Mouse (Mus musculus): ENCODE results near the gene Rassf10.
"Not testable (repeated sequence)": the region's sequence is repeated elsewhere in the genome, so short reads cannot be mapped to it uniquely, and the experiment has no call there.

Gene Rassf10

DNA sequence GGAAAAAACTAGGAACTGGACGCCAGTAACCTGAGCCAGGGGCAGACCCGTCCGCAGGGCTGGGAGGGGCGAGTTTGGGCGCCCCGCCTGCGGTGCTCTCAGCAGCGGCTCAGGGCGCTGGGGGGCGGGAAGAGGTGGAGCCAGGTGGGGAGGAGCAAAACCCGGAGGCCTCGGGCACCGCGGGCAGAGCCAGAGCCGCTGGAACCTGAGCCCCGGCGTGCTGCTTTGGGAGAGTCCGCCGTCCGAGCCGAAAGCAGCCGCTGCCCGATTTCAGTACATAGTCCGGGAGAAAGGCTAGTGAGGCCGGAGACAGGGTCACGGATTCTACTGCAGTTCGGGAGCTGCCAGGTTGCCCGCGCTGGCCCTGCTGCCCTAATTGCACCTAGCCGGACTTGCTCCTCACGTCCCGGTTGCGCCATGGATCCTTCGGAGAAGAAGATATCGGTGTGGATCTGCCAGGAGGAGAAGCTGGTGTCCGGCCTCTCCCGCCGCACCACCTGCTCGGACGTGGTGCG, at the start of gene Rassf10:
TSS of gene Rassf10 (plus strand) at position 186 of the 515 bp plus-strand sequence.
- CTCF ChIA-PET = no interaction called here

DNA sequence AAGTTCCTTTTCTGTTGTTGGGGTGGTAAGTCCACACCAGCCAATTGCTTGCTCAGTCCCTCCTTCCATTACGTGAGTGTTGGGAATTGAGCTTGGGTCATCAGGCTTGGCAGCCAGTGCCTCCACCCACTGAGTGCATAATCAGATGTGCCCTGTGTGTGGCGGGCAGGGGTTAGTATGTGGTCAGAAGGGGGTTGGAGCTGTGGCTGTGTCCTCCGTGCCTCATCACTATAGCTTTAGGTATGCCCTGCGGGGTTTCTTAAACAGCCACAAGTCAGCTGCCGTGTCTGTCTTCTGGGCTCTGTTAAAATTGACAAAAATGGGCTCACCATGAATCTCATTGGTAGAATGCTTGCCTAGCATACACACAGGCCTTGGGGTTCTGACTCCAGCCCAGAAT, 46.9 kb upstream of the Rassf10 start:
- CTCF ChIA-PET = no interaction called here

DNA sequence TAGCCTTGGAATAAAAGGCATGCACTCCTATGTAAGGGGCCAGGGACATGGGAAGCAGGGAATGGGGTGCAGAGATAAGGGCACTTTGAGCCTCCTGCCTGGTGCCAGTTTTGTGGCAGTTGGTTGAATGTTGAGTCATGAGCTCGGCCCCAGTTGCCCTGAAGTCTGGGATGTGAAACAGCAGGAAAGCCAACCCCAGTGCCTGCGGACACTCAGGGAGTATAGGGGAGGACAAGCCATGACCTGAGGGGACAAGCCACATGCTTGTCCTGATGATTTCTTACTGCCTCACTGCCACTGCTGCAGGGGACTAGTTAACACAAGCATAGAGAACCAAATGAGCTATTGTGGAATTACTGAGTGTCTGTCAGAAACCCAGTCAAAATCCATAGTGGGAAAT, 46.3 kb upstream of the Rassf10 start:
- CTCF ChIA-PET = no interaction called here

DNA sequence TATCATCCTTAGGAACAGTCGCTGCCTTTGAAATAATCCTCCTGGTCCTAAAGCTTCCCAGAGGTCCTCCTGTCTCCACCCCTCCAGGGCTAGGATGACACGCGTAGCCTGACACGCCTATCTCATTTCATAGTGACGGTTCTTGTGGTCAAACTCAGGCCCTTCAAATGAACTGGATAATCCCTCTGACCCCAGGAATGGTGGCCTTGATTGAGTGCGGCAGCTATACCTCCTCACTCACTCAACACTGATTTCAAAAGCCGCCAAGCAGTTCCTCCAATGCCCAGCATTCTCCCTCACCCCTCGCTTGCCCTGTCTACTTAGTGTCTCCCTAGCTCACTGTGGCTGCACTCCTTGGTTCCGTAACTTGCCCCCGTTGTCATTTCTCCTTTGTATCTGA, 44.6 kb upstream of the Rassf10 start:
- CTCF ChIA-PET = no interaction called here

DNA sequence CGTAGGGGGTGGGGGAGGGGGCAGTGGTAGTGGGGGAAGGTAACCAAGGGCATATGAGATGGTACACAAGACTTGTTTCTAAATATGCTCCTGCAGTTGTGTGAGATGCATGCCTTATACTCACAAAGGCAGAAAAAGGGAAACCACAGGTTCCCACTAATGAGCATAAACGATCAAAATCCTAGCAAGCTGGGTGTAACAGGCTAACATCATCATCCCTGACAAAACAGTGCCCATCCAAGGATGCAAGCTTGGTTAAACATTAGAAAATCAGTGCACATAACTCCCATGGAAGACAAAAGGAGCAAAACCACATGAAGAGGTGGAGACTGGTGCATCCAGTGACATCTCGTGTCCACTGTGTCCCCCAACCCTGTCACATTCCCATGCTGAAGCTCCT, 40.8 kb upstream of the Rassf10 start:
- CTCF ChIA-PET = no interaction called here

DNA sequence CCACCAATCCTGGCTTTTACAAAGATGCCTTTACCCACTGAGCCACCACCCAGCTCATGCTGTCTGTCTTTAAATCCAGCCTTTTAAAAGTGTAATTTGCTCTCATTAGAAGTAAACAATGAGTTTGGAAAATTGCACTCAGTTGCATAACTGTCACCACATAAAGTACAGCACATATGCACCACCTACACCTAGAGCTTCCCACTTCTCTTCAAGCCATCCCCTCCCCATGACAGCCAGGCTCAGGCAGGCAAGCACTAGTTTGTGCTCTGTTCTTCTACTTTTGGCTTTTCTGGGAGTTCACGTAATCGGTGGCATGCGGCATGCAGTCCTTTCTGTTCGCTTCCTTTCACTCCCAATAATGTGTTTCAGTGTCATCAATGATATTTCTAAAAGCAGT, 38.2 kb upstream of the Rassf10 start:
- CTCF ChIA-PET = no interaction called here

DNA sequence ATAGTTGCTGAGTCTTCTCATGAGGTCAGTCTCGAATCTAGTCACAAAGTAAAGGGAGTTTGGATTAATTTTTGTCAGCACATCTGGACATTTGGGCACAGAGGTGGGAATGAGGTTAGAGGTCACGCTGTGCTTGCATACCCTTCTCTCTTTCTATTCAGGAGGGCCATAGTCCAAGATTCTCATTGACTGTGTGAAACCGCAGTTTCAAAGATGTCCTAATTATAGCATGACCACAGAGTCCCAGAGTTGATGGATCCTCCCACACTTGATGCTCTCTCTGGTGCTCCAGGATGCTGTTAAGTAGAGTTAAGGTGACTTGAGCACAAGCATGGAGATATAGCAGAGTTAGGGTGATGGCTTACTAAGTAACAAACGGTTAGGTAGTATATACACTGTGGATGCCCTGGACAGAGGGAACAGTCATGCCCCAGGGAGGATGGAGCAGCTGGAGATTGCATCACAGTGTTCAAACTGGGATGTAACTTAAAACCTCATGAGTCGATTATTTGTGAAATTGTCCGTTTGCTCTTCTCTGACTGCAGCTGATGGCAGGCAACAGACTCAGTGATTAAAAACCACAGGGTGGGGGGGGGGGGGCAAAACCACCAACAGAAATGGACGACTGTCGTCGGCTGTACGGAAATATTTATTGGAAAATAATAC, 36.0 kb upstream of the Rassf10 start:
- CTCF ChIA-PET = no interaction called here

DNA sequence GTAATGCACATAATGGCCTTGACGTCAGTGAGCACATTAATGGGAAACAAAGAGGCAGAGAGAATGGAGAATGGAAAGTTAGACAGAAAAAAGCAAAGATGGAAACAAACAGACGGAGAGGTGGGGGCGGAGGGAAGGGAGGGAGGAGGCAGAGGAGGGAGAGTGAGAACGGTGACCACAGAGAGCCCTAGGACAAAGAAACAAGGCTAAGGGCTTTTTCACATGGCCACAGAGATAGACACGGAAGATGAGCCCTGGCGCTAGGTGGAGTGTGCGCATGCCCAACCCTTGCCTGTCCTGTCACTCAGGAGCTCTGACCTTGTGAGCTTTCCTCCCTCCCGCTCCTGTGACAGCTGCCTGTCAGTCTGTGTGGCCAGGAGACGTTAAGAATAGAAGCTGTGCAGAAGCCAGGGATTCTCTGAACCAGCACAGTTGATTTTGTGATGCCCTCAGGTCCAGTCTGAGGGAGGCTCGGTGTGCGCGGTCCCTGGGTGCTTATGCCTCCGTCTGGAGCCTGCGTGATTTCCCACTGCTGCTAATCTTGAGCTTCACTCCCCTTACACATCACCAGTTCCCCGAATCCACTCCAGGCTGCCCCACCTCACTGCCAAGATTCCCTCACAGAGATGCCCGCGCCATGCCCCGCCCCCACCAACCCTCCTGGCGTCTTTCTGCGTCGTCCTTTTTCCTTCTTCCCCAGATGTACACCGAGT, 35.3 kb upstream of the Rassf10 start:
- CTCF ChIA-PET = no interaction called here

DNA sequence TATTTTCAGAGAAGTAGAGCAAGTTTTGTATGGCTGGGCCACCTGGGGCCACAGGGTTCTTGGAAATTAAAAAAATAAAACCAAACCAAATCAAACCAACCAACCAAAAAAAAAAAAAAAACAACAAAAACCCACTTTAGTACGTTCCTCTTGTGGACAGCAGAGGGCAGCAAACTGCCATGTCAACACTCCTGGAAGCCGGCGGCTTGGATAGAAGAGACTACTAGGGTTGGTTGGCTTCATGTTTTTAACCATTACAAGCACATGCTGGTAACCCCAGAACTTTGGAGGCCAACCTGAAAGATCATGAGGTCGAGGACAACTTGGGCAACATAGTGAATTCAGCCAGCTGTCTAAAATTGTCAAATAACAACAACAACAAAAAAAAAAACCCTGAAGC, 33.9 kb upstream of the Rassf10 start:
- CTCF ChIA-PET = interaction anchor here (0.5 kb wide), 1 partner anchor 1321 kb away, joined by 5 read pairs; no protein-coding TSS in a partner anchor

DNA sequence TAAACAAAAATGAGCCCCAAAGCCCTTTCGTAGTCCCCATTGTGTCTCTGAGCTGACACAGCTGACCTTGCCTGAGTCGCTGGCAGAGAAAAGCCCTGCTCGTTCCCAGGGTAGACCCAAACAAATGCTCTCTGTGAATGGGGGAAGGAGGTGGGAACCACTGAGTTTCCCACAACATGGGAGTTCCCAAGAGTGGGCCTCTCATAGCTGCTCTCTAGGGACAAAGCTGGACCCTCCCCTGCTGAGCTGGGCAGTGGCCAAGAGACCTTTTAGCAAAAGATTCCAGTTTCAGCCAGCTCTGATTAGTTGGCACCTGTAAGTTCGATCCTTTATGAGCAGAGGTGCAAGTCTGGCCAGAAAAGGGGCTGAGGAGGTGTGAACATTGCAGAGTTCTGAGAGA, 31.0 kb upstream of the Rassf10 start:
- CTCF ChIA-PET = no interaction called here

DNA sequence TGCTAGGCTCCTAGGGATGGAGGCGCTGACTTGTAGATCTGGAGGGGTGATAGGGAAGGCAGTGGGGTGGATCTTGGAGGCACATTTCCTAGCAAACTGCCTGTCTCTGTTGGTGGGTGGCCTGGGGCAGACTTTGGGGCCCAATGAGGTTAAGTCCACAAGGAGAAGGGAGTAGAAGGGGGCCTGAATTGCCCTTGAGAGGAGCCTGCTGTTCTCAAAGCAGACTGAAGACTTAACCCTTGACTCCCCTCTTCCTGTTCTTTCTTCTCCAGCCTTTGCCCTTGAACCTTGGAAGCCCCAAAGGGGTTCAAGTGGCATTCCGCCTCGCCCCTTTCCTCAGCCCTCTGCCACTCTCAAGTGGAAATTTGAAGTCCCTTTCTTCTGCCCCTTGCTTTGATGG, 30.1 kb upstream of the Rassf10 start:
- CTCF ChIA-PET = no interaction called here

DNA sequence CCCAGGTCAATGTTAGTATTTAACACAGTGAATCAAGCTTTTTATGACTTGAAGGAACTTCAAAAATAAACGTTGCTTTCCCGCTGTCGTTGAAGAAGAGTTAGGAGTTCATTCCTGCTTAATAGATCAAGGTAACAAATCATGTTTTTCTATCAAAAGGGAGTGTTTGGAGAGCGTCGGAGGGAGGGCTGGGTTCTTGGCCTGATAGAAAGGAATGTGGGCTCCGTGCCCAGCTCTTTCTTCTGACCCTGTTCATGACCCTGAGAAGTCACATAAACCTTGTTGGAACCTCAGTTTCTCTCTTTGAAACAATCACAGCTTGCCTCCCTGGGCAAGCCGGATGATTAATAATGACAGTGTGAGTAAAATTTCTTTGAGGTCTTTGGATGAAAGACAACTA, 23.1 kb upstream of the Rassf10 start:
- CTCF ChIA-PET = no interaction called here

DNA sequence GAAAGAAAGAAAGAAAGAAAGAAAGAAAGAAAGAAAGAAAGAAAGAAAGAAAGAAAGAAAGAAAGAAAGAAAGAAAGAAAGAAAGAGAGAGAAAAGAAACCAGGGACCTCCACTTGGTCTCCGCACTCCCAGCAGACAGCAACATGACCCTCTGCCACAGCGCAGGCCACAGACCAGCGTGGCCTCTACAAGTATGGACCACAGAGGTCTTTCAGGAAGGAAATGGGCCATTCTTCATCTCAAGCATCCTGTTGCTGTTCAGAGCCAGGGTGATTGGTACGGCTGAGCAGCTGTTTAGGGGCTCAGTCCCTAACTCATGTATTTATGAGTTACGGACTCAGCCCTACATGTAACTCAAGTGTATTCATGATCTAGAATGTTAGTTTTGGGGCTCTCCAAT, 17.9 kb upstream of the Rassf10 start:
- CTCF ChIA-PET = not testable (repeated sequence)

DNA sequence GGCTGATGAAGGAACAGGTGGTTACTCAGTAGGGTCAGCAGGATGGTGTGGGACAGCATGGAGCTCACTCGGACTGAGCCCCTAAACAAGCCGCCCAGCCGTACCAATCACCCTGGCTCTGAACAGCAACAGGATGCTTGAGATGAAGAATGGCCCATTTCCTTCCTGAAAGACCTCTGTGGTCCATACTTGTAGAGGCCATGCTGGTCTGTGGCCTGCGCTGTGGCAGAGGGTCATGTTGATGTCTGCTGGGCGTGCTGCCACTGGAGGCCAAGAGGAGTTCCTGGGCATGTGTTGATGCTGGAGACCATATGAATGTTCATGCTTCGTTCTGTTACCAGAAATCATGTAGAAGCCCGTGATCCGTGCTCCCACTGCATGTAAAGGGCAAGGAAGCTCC, 16.7 kb upstream of the Rassf10 start:
- CTCF ChIA-PET = no interaction called here

DNA sequence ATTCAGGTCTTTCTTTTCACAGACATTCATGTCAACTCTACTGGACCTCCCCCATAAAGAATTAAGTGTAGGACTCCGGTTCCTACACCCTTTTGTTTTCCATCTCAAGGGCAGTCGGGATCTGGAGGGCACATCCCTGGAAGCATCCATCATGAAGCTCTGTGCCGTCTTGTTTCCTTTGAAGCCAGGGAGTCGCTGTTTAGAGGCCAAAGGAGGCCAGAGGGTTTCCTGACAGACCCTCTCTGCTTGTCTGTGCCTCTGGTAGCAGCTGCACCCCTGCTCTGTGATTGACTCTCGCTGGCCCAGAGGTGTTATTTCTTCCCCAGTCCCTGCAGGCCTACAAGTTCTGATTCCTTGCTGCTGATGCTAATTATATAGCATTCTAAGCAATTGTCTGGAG, 14.8 kb upstream of the Rassf10 start:
- CTCF ChIA-PET = no interaction called here

DNA sequence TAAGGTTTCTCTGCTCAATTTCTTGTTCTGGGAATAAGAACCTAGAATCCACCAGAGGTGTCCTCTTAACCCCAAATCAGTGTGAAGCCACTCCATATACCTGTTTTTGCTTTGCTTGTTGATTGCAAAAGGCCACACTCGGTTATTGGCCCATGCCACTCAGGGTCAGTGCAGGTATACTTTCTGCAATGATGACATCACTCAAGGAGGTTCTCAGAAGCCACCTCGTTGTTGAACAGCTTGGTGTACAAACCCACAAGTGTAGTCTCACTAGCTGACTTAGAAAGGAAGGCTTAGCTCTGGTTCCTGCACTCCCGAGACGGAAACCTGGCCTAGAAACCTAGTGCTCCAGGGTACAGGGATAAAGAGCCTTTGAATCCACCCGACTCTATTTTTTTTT, 11.2 kb upstream of the Rassf10 start:
- CTCF ChIA-PET = no interaction called here

DNA sequence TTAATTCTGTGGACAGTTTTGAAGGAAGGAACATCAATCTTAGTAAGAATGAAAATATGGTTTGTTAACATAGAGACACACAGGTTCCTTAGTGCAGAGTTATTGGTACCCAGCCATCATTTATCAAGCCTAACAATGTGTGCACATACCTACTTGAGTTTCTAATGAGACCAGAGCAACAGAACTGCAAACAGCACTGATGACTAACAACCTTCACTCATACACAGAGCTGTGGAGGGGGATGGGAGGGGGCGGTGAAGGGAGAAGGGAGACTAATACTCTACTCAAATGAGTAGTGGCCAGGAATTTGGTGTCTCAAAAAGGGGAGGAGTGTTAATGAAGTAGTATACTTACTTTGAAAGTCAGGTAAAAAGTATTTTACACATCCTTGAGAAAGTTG, 10.7 kb upstream of the Rassf10 start:
- CTCF ChIA-PET = no interaction called here

DNA sequence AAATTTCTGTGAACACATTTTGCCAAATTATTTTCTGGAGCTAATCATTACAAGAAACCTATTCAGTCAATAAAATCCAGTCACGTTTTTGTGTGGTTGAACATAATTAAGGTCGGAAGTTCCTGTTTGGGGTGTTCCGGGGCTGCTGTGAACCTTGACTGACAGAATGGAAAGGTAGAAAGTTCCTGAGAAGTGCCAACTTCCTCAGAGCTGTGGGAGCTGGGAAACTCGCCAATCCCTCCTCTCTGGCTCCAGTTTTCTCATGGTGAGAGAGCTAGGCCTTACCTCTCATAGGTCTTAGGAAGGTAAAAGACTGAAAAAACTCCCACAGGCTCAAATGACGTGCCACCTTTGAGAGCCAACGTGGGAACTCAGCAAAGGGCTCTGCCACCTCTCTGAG, 7.1 kb upstream of the Rassf10 start:
- CTCF ChIA-PET = no interaction called here

DNA sequence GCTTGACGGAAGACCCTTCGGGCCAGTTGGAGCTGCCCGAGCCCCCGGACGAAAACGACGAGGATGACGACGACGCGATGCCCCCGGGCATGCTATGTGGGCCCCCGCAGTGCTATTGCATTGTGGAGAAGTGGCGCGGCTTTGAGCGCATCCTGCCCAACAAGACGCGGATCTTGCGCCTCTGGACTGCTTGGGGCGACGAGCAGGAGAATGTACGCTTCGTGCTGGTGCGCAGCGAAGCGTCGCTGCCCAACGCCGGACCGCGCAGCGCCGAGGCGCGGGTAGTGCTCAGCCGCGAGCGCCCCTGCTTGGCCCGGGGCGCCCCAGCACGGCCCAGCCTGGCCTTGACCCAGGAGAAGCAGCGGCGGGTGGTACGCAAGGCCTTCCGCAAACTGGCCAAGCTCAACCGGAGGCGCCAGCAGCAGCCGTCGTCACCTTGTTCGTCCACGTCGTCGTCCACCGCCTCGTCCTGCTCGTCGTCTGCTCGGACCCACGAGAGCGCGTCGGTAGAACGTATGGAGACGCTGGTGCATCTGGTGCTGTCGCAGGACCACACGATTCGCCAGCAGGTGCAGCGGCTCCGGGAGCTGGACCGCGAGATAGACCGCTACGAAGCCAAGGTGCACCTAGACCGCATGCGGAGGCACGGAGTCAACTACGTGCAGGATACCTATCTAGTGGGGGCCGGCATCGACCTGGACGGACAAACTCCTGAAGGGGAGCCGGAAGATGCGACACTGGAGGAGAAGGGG, 765 bp downstream of the Rassf10 start:
- CTCF ChIA-PET = no interaction called here

DNA sequence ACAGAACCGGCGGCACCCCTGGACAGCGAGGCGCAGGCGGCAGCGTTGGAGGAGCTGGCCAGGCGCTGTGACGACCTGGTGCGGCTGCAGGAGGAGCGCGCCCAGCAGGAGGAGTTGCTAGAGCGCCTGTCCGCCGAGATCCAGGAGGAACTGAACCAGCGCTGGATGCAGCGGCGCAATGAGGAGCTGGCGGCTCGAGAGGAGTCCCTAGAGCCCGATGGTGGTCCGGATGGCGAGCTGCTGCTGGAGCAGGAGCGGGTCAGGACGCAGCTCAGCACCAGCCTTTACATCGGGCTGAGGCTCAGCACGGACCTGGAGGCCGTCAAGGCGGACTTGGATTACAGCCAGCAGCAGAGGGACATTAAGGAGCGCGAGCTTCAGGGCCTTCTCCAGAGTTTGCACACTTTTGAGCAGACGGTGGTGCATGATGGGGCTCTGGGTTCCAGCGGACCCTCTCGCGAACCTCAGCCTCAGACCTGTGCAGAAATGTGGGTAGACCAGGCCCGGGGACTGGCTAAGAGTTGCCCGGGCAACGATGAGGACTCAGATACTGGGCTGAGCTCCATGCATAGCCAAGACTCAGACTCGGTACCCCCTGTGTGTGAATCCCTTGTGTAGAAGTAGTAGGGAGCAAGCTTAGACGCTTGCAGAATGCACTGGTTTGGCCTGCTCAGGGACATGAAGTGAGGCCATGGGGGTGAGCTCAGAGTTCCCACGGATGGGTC, 1.5 kb downstream of the Rassf10 start:
- CTCF ChIA-PET = no interaction called here

DNA sequence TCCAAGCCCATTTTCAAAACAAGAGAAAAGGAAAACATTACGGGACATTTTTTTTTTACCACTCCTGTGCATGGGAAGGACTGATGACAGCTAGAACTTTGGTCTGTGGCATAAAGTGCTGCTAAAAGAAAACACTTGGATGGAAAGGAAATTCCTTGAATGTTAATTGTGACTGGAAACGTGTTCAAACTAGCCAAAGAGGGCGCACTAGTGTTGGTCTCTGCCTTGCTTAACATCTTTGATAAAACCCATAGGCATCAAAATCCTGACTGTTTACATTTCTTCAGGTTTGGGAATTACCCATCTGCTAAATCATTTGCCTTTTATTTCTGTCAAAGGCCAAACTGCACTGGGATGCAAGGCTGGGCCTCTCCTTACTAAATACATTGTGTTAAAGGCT, 2.2 kb downstream of the Rassf10 start:
- CTCF ChIA-PET = no interaction called here

DNA sequence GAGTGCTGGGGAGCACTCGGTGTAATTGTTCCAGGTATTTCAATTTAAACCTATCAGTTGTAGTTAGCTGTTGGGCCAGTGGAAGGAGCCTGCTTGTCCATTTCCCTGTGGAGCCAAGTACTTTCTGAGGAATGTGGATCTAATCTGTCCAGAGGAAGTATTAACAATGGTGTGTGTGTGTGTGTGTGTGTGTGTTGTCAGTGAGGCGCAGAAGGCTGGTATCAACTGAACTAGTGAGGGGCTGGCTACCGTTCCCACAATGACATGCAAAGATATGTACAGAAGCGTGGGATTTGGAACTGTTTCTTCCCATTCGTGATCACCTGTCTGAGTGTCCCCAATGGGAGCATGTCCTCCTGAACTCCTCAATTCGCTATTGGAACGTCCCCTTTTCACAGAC, 3.2 kb downstream of the Rassf10 start:
- CTCF ChIA-PET = interaction anchor here (0.6 to 0.7 kb wide), 2 partner anchors 12 to 91 kb away, joined by 3 to 5 read pairs; no protein-coding TSS in a partner anchor

Measured in spleen, embryonic (tissue).